Mouse (Mus musculus) ovary, postnatal 36 days (tissue): ENCODE measurements around the gene Mphosph9.
"Not testable (repeated sequence)": the region's sequence is repeated elsewhere in the genome, so short reads cannot be mapped to it uniquely, and the experiment has no call there.

Experiments
- DNase-seq: peaks from one replicate; pipeline ENCODE4 v3.0.0; 2022; ENCODE audit warnings: low spot score, mixed read lengths

Mphosph9 gene

GRCm38 (mm10) chr5:124327510-124328364 lies at the start of gene Mphosph9, which contains the start of gene 2810006K23Rik:
Mphosph9 (minus strand) TSS chr5:124327972.
2810006K23Rik (plus strand) TSS chr5:124328089.
- DNase-seq: peak; percentile 99

GRCm38 (mm10) chr5:124377149-124377548 lies 49.4 kb upstream of the Mphosph9 start:
- DNase-seq: no peak

- no peak for DNase-seq
Measured at GRCm38 (mm10) chr5:124376401-124376800, 48.6 kb upstream of the Mphosph9 start.

- no peak for DNase-seq
Measured at GRCm38 (mm10) chr5:124374298-124374697, 46.5 kb upstream of the Mphosph9 start.

- DNase-seq: no peak
Measured at GRCm38 (mm10) chr5:124366721-124367120, 38.9 kb upstream of the Mphosph9 start.

GRCm38 (mm10) chr5:124365754-124366153 lies 38.0 kb upstream of the Mphosph9 start:
- DNase-seq: no peak

GRCm38 (mm10) chr5:124364173-124364918 lies 36.6 kb upstream of the Mphosph9 start:
- DNase-seq: no peak

GRCm38 (mm10) chr5:124362982-124363381 lies 35.2 kb upstream of the Mphosph9 start, which contains the start of gene Cdk2ap1:
Cdk2ap1 (minus strand) TSS chr5:124363082.
- DNase-seq: not testable (repeated sequence)

GRCm38 (mm10) chr5:124359641-124360040 lies 31.9 kb upstream of the Mphosph9 start:
- no peak for DNase-seq

GRCm38 (mm10) chr5:124356695-124357094 lies 28.9 kb upstream of the Mphosph9 start:
- DNase-seq: no peak

GRCm38 (mm10) chr5:124355425-124355959 lies 27.7 kb upstream of the Mphosph9 start:
- no peak for DNase-seq

- DNase-seq: peak; percentile 61
Measured at GRCm38 (mm10) chr5:124354574-124355424, 27.0 kb upstream of the Mphosph9 start.

- peak; percentile 69 for DNase-seq
Measured at GRCm38 (mm10) chr5:124353726-124354547, 26.2 kb upstream of the Mphosph9 start.

- peak; percentile 52 for DNase-seq
Measured at GRCm38 (mm10) chr5:124353011-124353725, 25.4 kb upstream of the Mphosph9 start.

- DNase-seq: peak; percentile 79
Measured at GRCm38 (mm10) chr5:124352141-124352920, 24.6 kb upstream of the Mphosph9 start.

- no peak for DNase-seq
Measured at GRCm38 (mm10) chr5:124351604-124352003, 23.8 kb upstream of the Mphosph9 start.

- DNase-seq: peak; percentile 59
Measured at GRCm38 (mm10) chr5:124351111-124351560, 23.4 kb upstream of the Mphosph9 start.

- no peak for DNase-seq
Measured at GRCm38 (mm10) chr5:124350350-124350749, 22.6 kb upstream of the Mphosph9 start.

GRCm38 (mm10) chr5:124349196-124349595 lies 21.4 kb upstream of the Mphosph9 start:
- DNase-seq: peak; percentile 55
